Mouse (Mus musculus) CH12.LX (cell line): ENCODE data around the gene Espl1. TPM values are rescaled to one million over a fixed set of nuclear protein-coding genes. Genes with fewer than 3 reads are reported as not detected.

Source experiments
- DNase-seq: peaks from one replicate; pipeline ENCODE4 v3.0.0-alpha.2; 2013; ENCODE audit errors: extremely low read depth
- H3K27ac ChIP-seq: 2 replicates; pipeline ENCODE4 v1.5.1; 2012; ENCODE audit warnings: low read depth, mild to moderate bottlenecking, control low read depth, moderate library complexity; ENCODE audit not compliant: insufficient read depth
- H3K27me3 ChIP-seq: replicated peaks from 2 replicates; pipeline ENCODE3; 2012; ENCODE audit warnings: inconsistent platforms
- H3K36me3 ChIP-seq, 2 experiments: replicated peaks in 1 of 2; 2 replicates each; pipeline versions ENCODE3 to v1.6.1; 2012; ENCODE audit warnings: inconsistent platforms in 1 of 2, low read length in 1 of 2, mild to moderate bottlenecking in 1 of 2, mixed read lengths in 1 of 2, moderate library complexity in 1 of 2; ENCODE audit not compliant: control insufficient read depth in 1 of 2, insufficient read depth in 1 of 2
- H3K4me1 ChIP-seq, 2 experiments: 2 replicates each; pipeline ENCODE4 v1.6.1; 2012; ENCODE audit warnings: inconsistent platforms in 1 of 2, moderate library complexity in 1 of 2; ENCODE audit not compliant: insufficient read depth in 2 of 2, control insufficient read depth in 1 of 2
- H3K4me2 ChIP-seq: 2 replicates; pipeline ENCODE4 v1.6.1; 2012; ENCODE audit warnings: low read depth, mild to moderate bottlenecking, control low read depth; ENCODE audit not compliant: poor library complexity, insufficient read depth, severe bottlenecking
- H3K4me3 ChIP-seq, 3 experiments: fragments of 150-350 bp in 1 of 3; sonication (generic) in 1 of 3; replicated peaks in 1 of 3; 2 replicates each; pipeline versions ENCODE3 to v1.5.1; 2011 to 2012; ENCODE audit warnings: low read depth in 2 of 3, low read length in 2 of 3, mild to moderate bottlenecking in 2 of 3, moderate library complexity in 2 of 3, control low read depth in 1 of 3, improper control_type of control experiment in 1 of 3, inconsistent platforms in 1 of 3, mixed read lengths in 1 of 3; ENCODE audit not compliant: poor library complexity in 1 of 3
- H3K79me2 ChIP-seq: replicated peaks from 2 replicates; pipeline ENCODE4 v1.6.1; 2012; ENCODE audit warnings: mild to moderate bottlenecking, moderate library complexity; ENCODE audit not compliant: control insufficient read depth, poor library complexity, insufficient read depth, severe bottlenecking; ENCODE audit errors: extremely low read depth
- H3K9ac ChIP-seq: 2 replicates; pipeline ENCODE4 v1.6.1; 2012; ENCODE audit warnings: low read depth, mild to moderate bottlenecking, control low read depth, moderate library complexity; ENCODE audit not compliant: insufficient read depth
- H3K9me3 ChIP-seq: replicated peaks from 2 replicates; pipeline ENCODE3; 2012; ENCODE audit warnings: low read length, inconsistent platforms, mixed read lengths
- BHLHE40 ChIP-seq: IDR thresholded peaks from 2 replicates; pipeline ENCODE4 v1.6.1; 2011; ENCODE audit warnings: mild to moderate bottlenecking, low read depth, low read length, improper control_type of control experiment
- CTCF ChIP-seq, 2 experiments: IDR thresholded peaks in 1 of 2; conservative IDR thresholded peaks in 1 of 2; 2 replicates each; pipeline ENCODE4 v1.5.1; 2011 to 2012; ENCODE audit warnings: low read depth in 2 of 2, low read length in 2 of 2, improper control_type of control experiment in 1 of 2, inconsistent platforms in 1 of 2, mild to moderate bottlenecking in 1 of 2, moderate library complexity in 1 of 2
- E2F4 ChIP-seq: IDR thresholded peaks from 2 replicates; pipeline ENCODE4 v1.6.1; 2011; ENCODE audit warnings: low read depth, low read length, improper control_type of control experiment; ENCODE audit not compliant: insufficient replicate concordance
- GABPA ChIP-seq: IDR thresholded peaks from 2 replicates; pipeline ENCODE4 v1.6.1; 2012; ENCODE audit warnings: low read depth, low read length, improper control_type of control experiment, inconsistent platforms; ENCODE audit not compliant: insufficient replicate concordance
- HCFC1 ChIP-seq: IDR thresholded peaks from 2 replicates; pipeline ENCODE4 v1.6.1; 2012; ENCODE audit warnings: low read depth, mild to moderate bottlenecking, inconsistent platforms, low read length, improper control_type of control experiment
- IRF4 ChIP-seq: IDR thresholded peaks from 2 replicates; pipeline ENCODE4 v1.6.1; 2014; ENCODE audit warnings: low read depth, mild to moderate bottlenecking, inconsistent platforms, low read length, improper control_type of control experiment
- MEF2A ChIP-seq: IDR thresholded peaks from 2 replicates; pipeline ENCODE4 v1.6.1; 2014; ENCODE audit warnings: low read depth, mild to moderate bottlenecking, inconsistent platforms, low read length, improper control_type of control experiment, borderline replicate concordance
- RAD21 ChIP-seq: IDR thresholded peaks from 2 replicates; pipeline ENCODE4 v1.6.1; 2011; ENCODE audit warnings: low read depth, mild to moderate bottlenecking, low read length, improper control_type of control experiment, moderate library complexity
- SMC3 ChIP-seq: IDR thresholded peaks from 2 replicates; pipeline ENCODE4 v1.6.1; 2011; ENCODE audit warnings: low read depth, low read length, improper control_type of control experiment
- TCF12 ChIP-seq: IDR thresholded peaks from 2 replicates; pipeline ENCODE4 v1.6.1; 2014; ENCODE audit warnings: low read depth, mild to moderate bottlenecking, inconsistent platforms, low read length, improper control_type of control experiment
- USF1 ChIP-seq: IDR thresholded peaks from 2 replicates; pipeline ENCODE4 v1.6.1; 2014; ENCODE audit warnings: low read depth, mild to moderate bottlenecking, inconsistent platforms, low read length, improper control_type of control experiment
- USF2 ChIP-seq: conservative IDR thresholded peaks from 2 replicates; pipeline ENCODE4 v1.6.1; 2011; ENCODE audit warnings: low read depth, low read length, improper control_type of control experiment
- ZMIZ1 ChIP-seq: IDR thresholded peaks from 2 replicates; pipeline ENCODE4 v1.6.1; 2012; ENCODE audit warnings: low read depth, mild to moderate bottlenecking, inconsistent platforms, low read length, improper control_type of control experiment
- ZNF384 ChIP-seq: IDR thresholded peaks from 2 replicates; pipeline ENCODE4 v1.6.1; 2012; ENCODE audit warnings: low read depth, low read length, improper control_type of control experiment, inconsistent platforms
- dilution Hi-C: fragments of 300-500 bp; cut with MboI; formaldehyde crosslinking; loops from 2 replicates; pipeline ENCODE4 v1.14.3; 2020; ENCODE audit warnings: low sequenced_read_pairs; ENCODE audit not compliant: extremely low pct_unique_long_range_greater_than_20kb, extremely low pct_ligation_motif_present
- in situ Hi-C: fragments of 300-500 bp; cut with MboI; formaldehyde crosslinking; loops from 3 replicates; pipeline ENCODE4 v1.14.3; 2019; ENCODE audit warnings: low sequenced_read_pairs, low pct_ligation_motif_present, low pct_unique_long_range_greater_than_20kb, mixed read lengths
- polyA plus RNA-seq: library from polyadenylated mRNA; unstranded; fragments of >175 nt; gene quantifications from 2 replicates; pipeline ENCODE4 v1.2.1, GENCODE M21; 2012; ENCODE audit warnings: low read depth; ENCODE audit not compliant: insufficient read length
- total RNA-seq, 2 experiments: library from RNA; depleted of rRNA; stranded (reverse); fragments of 300-350 nt in 1 of 2; fragments of >200 nt in 1 of 2; gene quantifications; 2 replicates each; pipeline ENCODE4 v1.2.3; 2012 to 2014

Espl1 gene
- total and polyA plus RNA-seq, 3 experiments = 41.3 to 80.7 (median 51.0) TPM

GRCm38 (mm10) chr15:102265548-102265947, 30.5 kb upstream of the Espl1 start:
- Histone ChIP-seq H3K9me3 (no peaks in the 10 kb centered on the region), H3K9ac (no peak overlapping the region)
- dilution Hi-C loops = no loop called here

GRCm38 (mm10) chr15:102270274-102270960, 25.6 kb upstream of the Espl1 start, which contains the start of gene Gm9918:
Gene Gm9918, plus strand, starts transcription at chr15:102270563.
- Histone ChIP-seq H3K4me2 (no peak within 1 kb of the TSS), H3K9me3 (no peaks in the 10 kb centered on the region), H3K27ac (no peak within 1 kb of the TSS), H3K79me2 (no peaks in the 10 kb centered on the region), H3K9ac (no peak within 1 kb of the TSS), H3K4me1 (0 out of 4 replicates have a peak, but pooled peaks cover 0 to 2% of the 10 kb centered on the region in 2 experiments), H3K27me3 (peaks cover 46% of the 10 kb centered on the region), H3K4me3 (no peak within 1 kb of the TSS), H3K36me3 (no peaks in the 10 kb centered on the region)
- in situ Hi-C loops (no loop called here), dilution Hi-C loops (no loop called here)
- TF ChIP-seq E2F4 = no peak
- TF ChIP-seq ZMIZ1 = no peak
- TF ChIP-seq BHLHE40 = no peak
- no peak for TF ChIP-seq USF2
- DNase-seq = no peak

More at GRCm38 (mm10) chr15:102265548-102265947, 30.5 kb upstream of the Espl1 start:
- peaks cover 51% of the 10 kb centered on the region for H3K27me3 ChIP-seq
- H3K36me3 ChIP-seq = no peaks in the 10 kb centered on the region
- in situ Hi-C loops = no loop called here
- H3K27ac ChIP-seq = no peak overlapping the region
- no peak for DNase-seq
- no peaks in the 10 kb centered on the region for H3K79me2 ChIP-seq
- H3K4me2 ChIP-seq = no peak overlapping the region
- TF ChIP-seq RAD21 = peak; percentile 36
- no peak for TF ChIP-seq TCF12
- TF ChIP-seq USF1 = no peak
- no peak for TF ChIP-seq IRF4
- TF ChIP-seq CTCF (conservative IDR thresholded peaks at IDR 0.05 in 1 of 2, IDR thresholded peaks at IDR 0.05 in 1 of 2; ENCODE audit: low read depth in 2 of 2, low read length in 2 of 2) = peak; percentile 32 to 53; a peak in 3 of 4 replicates
- no peak for TF ChIP-seq HCFC1
- TF ChIP-seq GABPA = no peak
- TF ChIP-seq SMC3 = peak; percentile 39
- no peak for TF ChIP-seq ZNF384
- no peak for TF ChIP-seq MEF2A
- peaks cover 9 to 19% of the 10 kb centered on the region in 2 experiments; a peak in 3 of 4 replicates for H3K4me1 ChIP-seq
- no peak overlapping the region for H3K4me3 ChIP-seq
